Mouse (Mus musculus): ENCODE data around the gene Dpyd. TPM values are rescaled to one million over a fixed set of nuclear protein-coding genes. Genes with fewer than 3 reads are reported as not detected.

Gene Dpyd
- polyA plus RNA-seq, 1 experiment from 2014 or later, result 3.6 TPM

- H3K4me3 ChIP-seq (ENCODE audit: low read length), result no peak overlapping the region
- H3K36me3 ChIP-seq (ENCODE audit: control insufficient read depth, insufficient read depth, low read length), result no peaks in the 10 kb centered on the region
- peak; percentile 92 for ATAC-seq (ENCODE audit: low FRiP score, low TSS enrichment)
- 45% methylated on average over 7 of the region's 7 CpGs for WGBS
- no peaks in the 10 kb centered on the region for H3K4me1 ChIP-seq (ENCODE audit: control insufficient read depth, insufficient read depth, low read length)
- H3K9ac ChIP-seq (ENCODE audit: low read depth, low read length), result no peak overlapping the region
- H3K27ac ChIP-seq (ENCODE audit: low read depth, low read length), result no peak overlapping the region
- H3K9me3 ChIP-seq (ENCODE audit: control insufficient read depth, low read length), result no peaks in the 10 kb centered on the region
- no peak overlapping the region for H3K4me2 ChIP-seq (replicated peaks; ENCODE audit: low read depth, low read length)
- no peaks in the 10 kb centered on the region for H3K27me3 ChIP-seq (ENCODE audit: control insufficient read depth, insufficient read depth, low read length)
Measured at GRCm38 (mm10) chr3:119402836-119403728, 841.2 kb downstream of the Dpyd start.

GRCm38 (mm10) chr3:119419087-119419709, 857.3 kb downstream of the Dpyd start:
- Histone ChIP-seq H3K4me3 (ENCODE audit: low read length) (no peak overlapping the region), H3K27me3 (ENCODE audit: control insufficient read depth, insufficient read depth, low read length) (no peaks in the 10 kb centered on the region), H3K4me2 (replicated peaks; ENCODE audit: low read depth, low read length) (no peak overlapping the region), H3K9me3 (ENCODE audit: control insufficient read depth, low read length) (no peaks in the 10 kb centered on the region), H3K4me1 (ENCODE audit: control insufficient read depth, insufficient read depth, low read length) (no peaks in the 10 kb centered on the region), H3K27ac (ENCODE audit: low read depth, low read length) (no peak overlapping the region), H3K9ac (ENCODE audit: low read depth, low read length) (no peak overlapping the region), H3K36me3 (ENCODE audit: control insufficient read depth, insufficient read depth, low read length) (no peaks in the 10 kb centered on the region)
- no peak for ATAC-seq (ENCODE audit: low FRiP score, low TSS enrichment)
- 82% methylated on average over 9 of the region's 9 CpGs for WGBS

DNA sequence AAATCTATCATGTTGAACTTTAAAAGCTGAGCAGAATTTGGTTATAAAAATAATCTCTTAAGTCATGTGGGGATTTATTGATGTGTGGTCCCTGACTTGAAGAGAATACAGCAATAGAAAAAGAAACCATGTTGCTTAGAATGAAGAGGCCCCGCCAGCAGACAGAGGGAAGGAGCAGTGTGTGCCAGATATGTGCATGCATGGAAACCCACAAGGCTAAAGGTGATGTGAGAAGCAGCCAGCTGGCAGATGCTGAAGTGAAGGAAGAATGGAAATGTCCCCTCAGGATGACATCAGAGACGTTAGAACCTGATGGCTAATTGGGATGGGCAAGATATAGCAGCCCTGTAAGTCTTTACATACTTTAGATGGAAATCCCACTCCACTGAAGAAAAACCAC, 857.8 kb downstream of the Dpyd start:
- no peak for ATAC-seq (ENCODE audit: low FRiP score, low TSS enrichment)
- Histone ChIP-seq H3K4me3 (ENCODE audit: low read length) (no peak overlapping the region), H3K9ac (ENCODE audit: low read depth, low read length) (no peak overlapping the region), H3K4me1 (ENCODE audit: control insufficient read depth, insufficient read depth, low read length) (no peaks in the 10 kb centered on the region), H3K36me3 (ENCODE audit: control insufficient read depth, insufficient read depth, low read length) (no peaks in the 10 kb centered on the region), H3K27me3 (ENCODE audit: control insufficient read depth, insufficient read depth, low read length) (no peaks in the 10 kb centered on the region), H3K9me3 (ENCODE audit: control insufficient read depth, low read length) (no peaks in the 10 kb centered on the region), H3K4me2 (replicated peaks; ENCODE audit: low read depth, low read length) (no peak overlapping the region), H3K27ac (ENCODE audit: low read depth, low read length) (no peak overlapping the region)
- WGBS, result 79% methylated on average over 2 of the region's 2 CpGs

DNA sequence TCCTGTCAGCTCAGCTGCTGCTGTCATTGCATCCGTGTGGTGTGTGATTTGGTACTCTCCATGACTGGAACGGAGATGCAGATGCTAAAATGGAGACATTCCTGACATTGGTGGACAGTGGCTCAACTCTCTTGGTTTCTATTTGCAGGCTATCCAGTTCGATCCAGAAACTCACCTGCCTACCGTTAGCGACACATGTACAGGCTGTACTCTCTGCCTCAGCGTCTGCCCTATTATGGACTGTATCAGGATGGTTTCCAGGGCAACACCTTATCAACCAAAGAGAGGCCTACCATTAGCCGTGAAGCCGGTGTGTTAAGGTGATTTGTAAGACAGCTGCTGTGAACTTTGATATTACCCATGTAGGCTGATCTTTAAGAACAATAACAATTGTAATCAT, 869.4 kb downstream of the Dpyd start:
- no peak overlapping the region for H3K4me2 ChIP-seq (replicated peaks; ENCODE audit: low read depth, low read length)
- no peaks in the 10 kb centered on the region for H3K27me3 ChIP-seq (ENCODE audit: control insufficient read depth, insufficient read depth, low read length)
- WGBS, result 77% methylated on average over 8 of the region's 8 CpGs
- no peak overlapping the region for H3K27ac ChIP-seq (ENCODE audit: low read depth, low read length)
- H3K4me1 ChIP-seq (ENCODE audit: control insufficient read depth, insufficient read depth, low read length), result no peaks in the 10 kb centered on the region
- no peak for ATAC-seq (ENCODE audit: low FRiP score, low TSS enrichment)
- H3K4me3 ChIP-seq (ENCODE audit: low read length), result no peak overlapping the region
- H3K9me3 ChIP-seq (ENCODE audit: control insufficient read depth, low read length), result no peaks in the 10 kb centered on the region
- no peak overlapping the region for H3K9ac ChIP-seq (ENCODE audit: low read depth, low read length)
- H3K36me3 ChIP-seq (ENCODE audit: control insufficient read depth, insufficient read depth, low read length), result no peaks in the 10 kb centered on the region

DNA sequence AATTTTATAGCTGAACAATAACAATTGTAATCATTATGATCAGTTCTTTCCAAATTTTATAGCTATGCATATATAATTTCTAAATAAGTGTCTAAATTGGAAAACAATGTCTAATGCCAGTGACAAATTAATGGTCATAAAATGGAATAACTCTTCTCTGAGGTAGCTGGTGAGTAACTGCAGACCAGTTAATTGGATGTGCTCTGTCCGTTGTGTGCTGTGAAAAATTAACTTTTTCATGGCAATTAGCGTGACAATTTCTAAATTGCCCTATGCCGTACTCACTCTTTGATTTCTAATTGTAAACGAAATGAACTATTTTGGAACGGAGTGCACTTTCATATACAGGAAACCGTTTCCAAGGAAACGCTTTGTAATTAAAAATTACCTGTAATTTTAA, 869.8 kb downstream of the Dpyd start:
- Histone ChIP-seq H3K9me3 (ENCODE audit: control insufficient read depth, low read length) (no peaks in the 10 kb centered on the region), H3K9ac (ENCODE audit: low read depth, low read length) (no peak overlapping the region), H3K27ac (ENCODE audit: low read depth, low read length) (no peak overlapping the region), H3K4me1 (ENCODE audit: control insufficient read depth, insufficient read depth, low read length) (no peaks in the 10 kb centered on the region), H3K27me3 (ENCODE audit: control insufficient read depth, insufficient read depth, low read length) (no peaks in the 10 kb centered on the region), H3K4me2 (replicated peaks; ENCODE audit: low read depth, low read length) (no peak overlapping the region), H3K36me3 (ENCODE audit: control insufficient read depth, insufficient read depth, low read length) (no peaks in the 10 kb centered on the region), H3K4me3 (ENCODE audit: low read length) (no peak overlapping the region)
- 79% methylated on average over 7 of the region's 7 CpGs for WGBS
- ATAC-seq (ENCODE audit: low FRiP score, low TSS enrichment), result no peak

GRCm38 (mm10) chr3:119447559-119447958, 885.6 kb downstream of the Dpyd start:
- 97% methylated on average over 2 of the region's 2 CpGs for WGBS
- Histone ChIP-seq H3K27me3 (ENCODE audit: control insufficient read depth, insufficient read depth, low read length) (no peaks in the 10 kb centered on the region), H3K27ac (ENCODE audit: low read depth, low read length) (no peak overlapping the region), H3K4me3 (ENCODE audit: low read length) (no peak overlapping the region), H3K36me3 (ENCODE audit: control insufficient read depth, insufficient read depth, low read length) (no peaks in the 10 kb centered on the region), H3K4me1 (ENCODE audit: control insufficient read depth, insufficient read depth, low read length) (no peaks in the 10 kb centered on the region), H3K9ac (ENCODE audit: low read depth, low read length) (no peak overlapping the region), H3K4me2 (replicated peaks; ENCODE audit: low read depth, low read length) (no peak overlapping the region), H3K9me3 (ENCODE audit: control insufficient read depth, low read length) (no peaks in the 10 kb centered on the region)
- no peak for ATAC-seq (ENCODE audit: low FRiP score, low TSS enrichment)

DNA sequence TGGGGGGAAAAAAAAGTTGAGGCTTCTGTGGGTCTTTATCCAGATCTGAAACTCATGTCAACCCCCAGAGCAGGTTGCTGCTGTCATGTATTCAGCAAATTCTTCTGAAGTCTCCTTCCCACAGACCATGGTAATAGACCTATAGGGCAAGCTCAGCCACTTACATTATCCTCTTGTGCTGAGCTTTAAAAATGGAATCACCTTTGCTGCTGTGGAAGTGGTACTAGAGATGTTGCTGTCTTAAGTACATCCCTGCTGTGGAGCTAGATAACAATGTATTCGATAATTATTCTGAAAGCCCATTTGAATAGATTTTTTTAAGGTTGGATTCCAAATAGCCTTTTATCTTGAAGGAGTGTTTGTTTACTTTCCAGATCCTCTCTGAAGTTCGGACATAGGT, 902.1 kb downstream of the Dpyd start:
- Histone ChIP-seq H3K27me3 (ENCODE audit: control insufficient read depth, insufficient read depth, low read length) (no peaks in the 10 kb centered on the region), H3K9me3 (ENCODE audit: control insufficient read depth, low read length) (no peaks in the 10 kb centered on the region), H3K27ac (ENCODE audit: low read depth, low read length) (no peak overlapping the region), H3K36me3 (ENCODE audit: control insufficient read depth, insufficient read depth, low read length) (no peaks in the 10 kb centered on the region), H3K4me1 (ENCODE audit: control insufficient read depth, insufficient read depth, low read length) (no peaks in the 10 kb centered on the region), H3K4me3 (ENCODE audit: low read length) (no peak overlapping the region), H3K4me2 (replicated peaks; ENCODE audit: low read depth, low read length) (no peak overlapping the region), H3K9ac (ENCODE audit: low read depth, low read length) (no peak overlapping the region)
- WGBS, result 56% methylated on average over 2 of the region's 2 CpGs
- ATAC-seq (ENCODE audit: low FRiP score, low TSS enrichment), result no peak

GRCm38 (mm10) chr3:119464479-119464878, 902.5 kb downstream of the Dpyd start:
- no peaks in the 10 kb centered on the region for H3K27me3 ChIP-seq (ENCODE audit: control insufficient read depth, insufficient read depth, low read length)
- H3K4me2 ChIP-seq (replicated peaks; ENCODE audit: low read depth, low read length), result no peak overlapping the region
- ATAC-seq (ENCODE audit: low FRiP score, low TSS enrichment), result no peak
- no peaks in the 10 kb centered on the region for H3K9me3 ChIP-seq (ENCODE audit: control insufficient read depth, low read length)
- H3K27ac ChIP-seq (ENCODE audit: low read depth, low read length), result no peak overlapping the region
- WGBS, result 71% methylated on average over 1 of the region's 1 CpGs
- no peak overlapping the region for H3K9ac ChIP-seq (ENCODE audit: low read depth, low read length)
- no peaks in the 10 kb centered on the region for H3K4me1 ChIP-seq (ENCODE audit: control insufficient read depth, insufficient read depth, low read length)
- no peak overlapping the region for H3K4me3 ChIP-seq (ENCODE audit: low read length)
- H3K36me3 ChIP-seq (ENCODE audit: control insufficient read depth, insufficient read depth, low read length), result no peaks in the 10 kb centered on the region

- H3K9me3 ChIP-seq (ENCODE audit: control insufficient read depth, low read length), result no peaks in the 10 kb centered on the region
- H3K4me3 ChIP-seq (ENCODE audit: low read length), result no peak overlapping the region
- no peaks in the 10 kb centered on the region for H3K27me3 ChIP-seq (ENCODE audit: control insufficient read depth, insufficient read depth, low read length)
- H3K4me1 ChIP-seq (ENCODE audit: control insufficient read depth, insufficient read depth, low read length), result no peaks in the 10 kb centered on the region
- no peak overlapping the region for H3K27ac ChIP-seq (ENCODE audit: low read depth, low read length)
- H3K36me3 ChIP-seq (ENCODE audit: control insufficient read depth, insufficient read depth, low read length), result no peaks in the 10 kb centered on the region
- no peak overlapping the region for H3K4me2 ChIP-seq (replicated peaks; ENCODE audit: low read depth, low read length)
- ATAC-seq (ENCODE audit: low FRiP score, low TSS enrichment), result no peak
- H3K9ac ChIP-seq (ENCODE audit: low read depth, low read length), result no peak overlapping the region
- WGBS, result 82% methylated on average over 2 of the region's 2 CpGs
Measured at GRCm38 (mm10) chr3:119467723-119468122, 905.8 kb downstream of the Dpyd start.
